Mouse (Mus musculus): ENCODE measurements around the gene Cpeb1. TPM values are rescaled to one million over a fixed set of nuclear protein-coding genes. Genes with fewer than 3 reads are reported as not detected.
A peak's percentile ranks its signal among the peaks of the same experiment; 100 is the strongest.

Cpeb1 gene
- polyA plus RNA-seq, 2 experiments: 0.03 TPM; not detected in 1

GRCm38 (mm10) chr7:81454331-81455039 lies 780 bp downstream of the Cpeb1 start:
- DNase-seq (ENCODE audit: low read depth in 3 of 3, low spot score in 3 of 3) (no peak), ATAC-seq (ENCODE audit: insufficient read depth) (no peak)
- H3K4me3 ChIP-seq (ENCODE audit: insufficient read depth in 1 of 2, low read depth in 2 of 2, low read length in 2 of 2): peak overlapping the region in 1 of 2 experiments; percentile 19; a peak in 2 of 4 replicates
- WGBS (ENCODE audit: insufficient replicate concordance): 1% methylated on average over 78 of the region's 87 CpGs
- no peak for TF ChIP-seq EP300 (IDR thresholded peaks at IDR 0.05; ENCODE audit: low read depth)
- no peak for TF ChIP-seq CTCF (IDR thresholded peaks at IDR 0.05; ENCODE audit: low read depth)
- H3K4me1 ChIP-seq (replicated peaks; ENCODE audit: control insufficient read depth in 2 of 2, insufficient read depth in 2 of 2, low read length in 1 of 2): no peaks in the 10 kb centered on the region
- no peaks in the 10 kb centered on the region for H3K9me3 ChIP-seq (ENCODE audit: control insufficient read depth, low read length)
- peak overlapping the region; percentile 43 for H3K4me2 ChIP-seq (ENCODE audit: low read depth)
- no peaks in the 10 kb centered on the region for H3K36me3 ChIP-seq (replicated peaks; ENCODE audit: control insufficient read depth, insufficient read depth, low read depth)
- no peak overlapping the region for H3K9ac ChIP-seq (replicated peaks)
- H3K27ac ChIP-seq: no peak overlapping the region
- H3K27me3 ChIP-seq (ENCODE audit: control insufficient read depth, insufficient read depth, low read length): peaks cover 58% of the 10 kb centered on the region

DNA sequence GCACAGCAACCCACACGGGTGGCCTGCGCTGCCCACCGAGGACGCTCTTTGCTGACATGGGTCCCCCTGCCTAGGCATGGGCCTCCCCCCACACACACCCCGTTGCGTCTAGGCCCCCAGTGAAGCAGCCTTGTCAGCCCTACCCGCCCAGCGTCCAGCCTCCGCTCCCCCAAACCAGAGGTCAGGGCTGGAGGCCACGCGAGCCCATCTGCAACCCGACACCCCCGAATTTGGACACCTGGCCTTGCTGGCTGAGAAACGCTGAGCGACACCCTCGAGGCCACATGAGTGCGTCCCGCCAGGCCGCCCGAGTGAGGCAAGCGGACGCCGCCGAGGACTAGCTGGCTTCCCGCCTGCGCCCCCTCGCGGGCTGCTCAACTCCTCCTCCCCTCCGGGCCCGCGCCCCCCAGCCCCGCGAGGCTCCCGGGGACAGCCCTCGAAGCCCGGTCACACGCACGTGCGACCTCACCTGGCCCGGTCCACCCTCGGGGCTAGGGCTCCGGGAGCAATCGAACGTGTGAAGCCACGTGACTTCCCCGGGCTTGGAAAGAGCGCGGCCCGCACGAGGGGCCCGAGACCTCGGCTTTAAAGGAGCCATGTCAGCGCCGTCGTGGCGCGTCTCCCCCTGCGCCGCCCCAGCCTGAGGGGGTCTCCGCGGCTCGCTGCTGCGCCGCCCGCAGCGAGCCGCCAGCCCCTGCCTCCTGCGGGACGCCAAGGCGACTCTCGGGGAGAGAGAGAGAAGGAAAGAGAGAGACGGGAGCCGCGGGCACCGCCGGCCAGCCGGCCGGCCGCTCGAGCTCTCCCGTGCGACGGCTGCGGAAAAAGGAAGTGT lies 1.6 kb downstream of the Cpeb1 start:
- no peaks in the 10 kb centered on the region for H3K36me3 ChIP-seq (replicated peaks; ENCODE audit: control insufficient read depth, insufficient read depth, low read depth)
- peak overlapping the region in 1 of 2 experiments; percentile 19; a peak in 2 of 4 replicates for H3K4me3 ChIP-seq (ENCODE audit: insufficient read depth in 1 of 2, low read depth in 2 of 2, low read length in 2 of 2)
- WGBS (ENCODE audit: insufficient replicate concordance): 6% methylated on average over 71 of the region's 84 CpGs
- H3K4me2 ChIP-seq (ENCODE audit: low read depth): peak overlapping the region; percentile 43; the same call in 1 of the 2 replicates
- H3K9ac ChIP-seq (replicated peaks): no peak overlapping the region
- H3K27me3 ChIP-seq (ENCODE audit: control insufficient read depth, insufficient read depth, low read length): peaks cover 58% of the 10 kb centered on the region
- DNase-seq (ENCODE audit: low read depth in 3 of 3, low spot score in 3 of 3): no peak
- no peak for ATAC-seq (ENCODE audit: insufficient read depth)
- no peak for TF ChIP-seq EP300 (IDR thresholded peaks at IDR 0.05; ENCODE audit: low read depth)
- TF ChIP-seq CTCF (IDR thresholded peaks at IDR 0.05; ENCODE audit: low read depth): 0 out of 2 replicates have a peak, but pooled peaks have one; percentile 11
- no peaks in the 10 kb centered on the region for H3K4me1 ChIP-seq (replicated peaks; ENCODE audit: control insufficient read depth in 2 of 2, insufficient read depth in 2 of 2, low read length in 1 of 2)
- H3K9me3 ChIP-seq (ENCODE audit: control insufficient read depth, low read length): no peaks in the 10 kb centered on the region
- H3K27ac ChIP-seq: no peak overlapping the region

- no peak overlapping the region for H3K4me2 ChIP-seq (ENCODE audit: low read depth)
- TF ChIP-seq EP300 (IDR thresholded peaks at IDR 0.05; ENCODE audit: low read depth): no peak
- no peak for TF ChIP-seq CTCF (IDR thresholded peaks at IDR 0.05; ENCODE audit: low read depth)
- ATAC-seq (ENCODE audit: insufficient read depth) (no peak), DNase-seq (ENCODE audit: low read depth in 3 of 3, low spot score in 3 of 3) (no peak)
- peaks cover 58% of the 10 kb centered on the region for H3K27me3 ChIP-seq (ENCODE audit: control insufficient read depth, insufficient read depth, low read length)
- no peak overlapping the region for H3K27ac ChIP-seq
- no peaks in the 10 kb centered on the region for H3K9me3 ChIP-seq (ENCODE audit: control insufficient read depth, low read length)
- no peak overlapping the region for H3K9ac ChIP-seq (replicated peaks)
- no peaks in the 10 kb centered on the region for H3K4me1 ChIP-seq (replicated peaks; ENCODE audit: control insufficient read depth in 2 of 2, insufficient read depth in 2 of 2, low read length in 1 of 2)
- 11% methylated on average over 21 of the region's 21 CpGs for WGBS (ENCODE audit: insufficient replicate concordance)
- H3K36me3 ChIP-seq (replicated peaks; ENCODE audit: control insufficient read depth, insufficient read depth, low read depth): no peaks in the 10 kb centered on the region
- H3K4me3 ChIP-seq (ENCODE audit: insufficient read depth in 1 of 2, low read depth in 2 of 2, low read length in 2 of 2): no peak overlapping the region
These were observed 2.3 kb downstream of the Cpeb1 start for GRCm38 (mm10) chr7:81452971-81453441.

DNA sequence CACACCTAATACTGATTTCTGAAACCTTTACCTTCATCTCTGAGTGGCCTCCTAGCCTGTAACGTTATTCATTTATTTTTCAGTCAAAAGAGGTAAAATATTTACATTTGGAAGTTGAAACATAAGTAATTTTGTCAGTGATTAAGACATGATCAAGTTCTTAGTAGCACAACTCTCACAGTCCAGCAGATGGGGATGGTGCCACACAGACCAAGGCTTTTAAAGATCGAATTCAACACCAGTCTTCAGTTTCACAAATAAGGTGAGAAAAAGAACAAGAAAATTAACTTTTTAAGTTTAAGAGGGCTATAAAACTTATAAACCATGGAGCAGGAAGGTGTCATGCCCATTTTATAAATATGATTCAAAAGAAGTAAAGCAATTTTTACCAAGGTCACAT lies 56.3 kb downstream of the Cpeb1 start:
- no peak overlapping the region for H3K4me2 ChIP-seq (ENCODE audit: low read depth)
- DNase-seq (ENCODE audit: low read depth in 3 of 3, low spot score in 3 of 3): no peak
- no peak overlapping the region for H3K9ac ChIP-seq (replicated peaks)
- no peak overlapping the region for H3K27ac ChIP-seq
- H3K27me3 ChIP-seq (ENCODE audit: control insufficient read depth, insufficient read depth, low read length): no peaks in the 10 kb centered on the region
- WGBS (ENCODE audit: insufficient replicate concordance): 20% methylated on average over 2 of the region's 2 CpGs
- TF ChIP-seq CTCF (IDR thresholded peaks at IDR 0.05; ENCODE audit: low read depth): no peak
- no peak for TF ChIP-seq EP300 (IDR thresholded peaks at IDR 0.05; ENCODE audit: low read depth)
- no peak for ATAC-seq (ENCODE audit: insufficient read depth)
- H3K36me3 ChIP-seq (replicated peaks; ENCODE audit: control insufficient read depth, insufficient read depth, low read depth): no peaks in the 10 kb centered on the region
- no peaks in the 10 kb centered on the region for H3K9me3 ChIP-seq (ENCODE audit: control insufficient read depth, low read length)
- no peaks in the 10 kb centered on the region for H3K4me1 ChIP-seq (replicated peaks; ENCODE audit: control insufficient read depth in 2 of 2, insufficient read depth in 2 of 2, low read length in 1 of 2)
- no peak overlapping the region for H3K4me3 ChIP-seq (ENCODE audit: insufficient read depth in 1 of 2, low read depth in 2 of 2, low read length in 2 of 2)

DNA sequence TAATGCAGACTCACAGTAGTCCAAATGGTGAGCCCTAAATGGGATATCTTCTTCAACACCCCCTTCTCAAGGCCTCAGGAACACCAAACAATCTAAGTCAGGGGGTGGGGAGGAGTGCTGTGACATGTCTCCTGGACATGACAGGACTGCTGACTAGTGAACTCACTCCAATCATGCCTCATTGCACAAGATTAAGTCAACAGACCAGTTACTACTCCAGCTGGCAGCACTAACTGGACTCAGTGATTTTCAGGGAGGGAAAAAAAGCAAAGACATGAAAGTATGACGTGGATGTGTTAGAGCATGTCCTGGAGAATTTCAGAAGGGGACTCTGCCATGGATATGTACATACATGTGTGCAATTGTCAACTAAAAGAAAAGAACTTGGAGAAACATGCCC lies 75.9 kb downstream of the Cpeb1 start:
- H3K4me2 ChIP-seq (ENCODE audit: low read depth): no peak overlapping the region
- DNase-seq (ENCODE audit: low read depth in 3 of 3, low spot score in 3 of 3) (no peak), ATAC-seq (ENCODE audit: insufficient read depth) (no peak)
- no peak overlapping the region for H3K27ac ChIP-seq
- H3K4me3 ChIP-seq (ENCODE audit: insufficient read depth in 1 of 2, low read depth in 2 of 2, low read length in 2 of 2): no peak overlapping the region
- TF ChIP-seq EP300 (IDR thresholded peaks at IDR 0.05; ENCODE audit: low read depth) (no peak), CTCF (IDR thresholded peaks at IDR 0.05; ENCODE audit: low read depth) (no peak)
- no peaks in the 10 kb centered on the region for H3K36me3 ChIP-seq (replicated peaks; ENCODE audit: control insufficient read depth, insufficient read depth, low read depth)
- H3K27me3 ChIP-seq (ENCODE audit: control insufficient read depth, insufficient read depth, low read length): no peaks in the 10 kb centered on the region
- 51% methylated on average over 1 of the region's 1 CpGs for WGBS (ENCODE audit: insufficient replicate concordance)
- no peak overlapping the region for H3K9ac ChIP-seq (replicated peaks)
- H3K9me3 ChIP-seq (ENCODE audit: control insufficient read depth, low read length): no peaks in the 10 kb centered on the region
- H3K4me1 ChIP-seq (replicated peaks; ENCODE audit: control insufficient read depth in 2 of 2, insufficient read depth in 2 of 2, low read length in 1 of 2): no peaks in the 10 kb centered on the region

Measured in liver, embryonic 14.5 days (tissue).